In genomic region chr13:49190876-49191672, GRCm38 (mm10) we compare ENCODE assay signal across 10 mouse cellular contexts. TPM values are rescaled to one million over a fixed set of nuclear protein-coding genes. Genes with fewer than 3 reads are reported as not detected.
DNase-seq lines count a peak whose midpoint lies in the region; ATAC-seq lines count a peak whose summit lies in the region.
"Had no signal": no experiment of that assay in that cellular context is flagged by ENCODE, and none has a peak within 500 bp of the region (broad histone marks: within the 10 kb centered on the region; RNA-seq: fewer than 3 reads in every experiment).

No protein-coding gene starts in this region.

- peaks cover 36% of the 10 kb centered on the region for H3K27me3 ChIP-seq in forebrain, embryonic 10.5 days (ENCODE audit: poor library complexity, severe bottlenecking)
- no peaks in the 10 kb centered on the region for H3K27me3 ChIP-seq in forebrain, embryonic 15.5 days
- peaks cover 10% of the 10 kb centered on the region; the same call in 1 of the 2 replicates for H3K27me3 ChIP-seq in neural tube, embryonic 13.5 days
- no peaks in the 10 kb centered on the region for H3K27me3 ChIP-seq in neural tube, embryonic 15.5 days (replicated peaks)

- peaks cover 61% of the 10 kb centered on the region for H3K4me1 ChIP-seq in forebrain, embryonic 10.5 days
- peaks cover 21% of the 10 kb centered on the region for H3K4me1 ChIP-seq in forebrain, embryonic 15.5 days
- peaks cover 49% of the 10 kb centered on the region for H3K4me1 ChIP-seq in neural tube, embryonic 13.5 days (replicated peaks)
- peaks cover 38% of the 10 kb centered on the region for H3K4me1 ChIP-seq in neural tube, embryonic 15.5 days

- DNase-seq in forebrain, embryonic 10.5 days (ENCODE audit: extremely low spot score, low spot score) = no peak
- DNase-seq in kidney, postnatal 4 days = peak; percentile 48 to 69
- no peak for DNase-seq in cerebellum, adult 9-10 months
- DNase-seq in ovary, adult 18-20 months (ENCODE audit: low spot score) = no peak
- DNase-seq in urinary bladder, postnatal 4 days (ENCODE audit: low spot score in 2 of 2) = no peak
- DNase-seq: gastrocnemius, postnatal 14 days; lung, postnatal 36 days had no signal

- H3K36me3 ChIP-seq in forebrain, embryonic 10.5 days (replicated peaks) = peaks cover 4% of the 10 kb centered on the region; the same call in 1 of the 2 replicates
- no peaks in the 10 kb centered on the region for H3K36me3 ChIP-seq in forebrain, embryonic 15.5 days
- H3K36me3 ChIP-seq in neural tube, embryonic 13.5 days = no peaks in the 10 kb centered on the region
- no peaks in the 10 kb centered on the region for H3K36me3 ChIP-seq in neural tube, embryonic 15.5 days

- peak overlapping the region; percentile 12 for H3K27ac ChIP-seq in forebrain, embryonic 10.5 days
- H3K27ac ChIP-seq in forebrain, embryonic 15.5 days (replicated peaks) = no peak overlapping the region
- no peak overlapping the region for H3K27ac ChIP-seq in neural tube, embryonic 13.5 days (replicated peaks)
- no peak overlapping the region for H3K27ac ChIP-seq in neural tube, embryonic 15.5 days (replicated peaks)

- no peak for ATAC-seq in forebrain, embryonic 15.5 days (replicated peaks)
- no peak for ATAC-seq in neural tube, embryonic 13.5 days (ENCODE audit: low read depth)
- no peak for ATAC-seq in neural tube, embryonic 15.5 days (ENCODE audit: low FRiP score)

- H3K9me3 ChIP-seq in forebrain, embryonic 10.5 days = no peaks in the 10 kb centered on the region
- no peaks in the 10 kb centered on the region for H3K9me3 ChIP-seq in forebrain, embryonic 15.5 days
- H3K9me3 ChIP-seq in neural tube, embryonic 13.5 days = no peaks in the 10 kb centered on the region
- H3K9me3 ChIP-seq in neural tube, embryonic 15.5 days (replicated peaks) = no peaks in the 10 kb centered on the region

- H3K4me3 ChIP-seq in forebrain, embryonic 10.5 days = no peak overlapping the region
- no peak overlapping the region for H3K4me3 ChIP-seq in forebrain, embryonic 15.5 days
- no peak overlapping the region for H3K4me3 ChIP-seq in neural tube, embryonic 13.5 days
- H3K4me3 ChIP-seq in neural tube, embryonic 15.5 days (replicated peaks) = no peak overlapping the region

- H3K9ac ChIP-seq in forebrain, embryonic 15.5 days (replicated peaks) = no peak overlapping the region
- peak overlapping the region; percentile 41 for H3K9ac ChIP-seq in neural tube, embryonic 13.5 days
- H3K9ac ChIP-seq in neural tube, embryonic 15.5 days (replicated peaks) = no peak overlapping the region

- 88% methylated on average over 7 of the region's 7 CpGs for WGBS in forebrain, embryonic 10.5 days
- WGBS in forebrain, embryonic 15.5 days = 79% methylated on average over 7 of the region's 7 CpGs
- 72% methylated on average over 7 of the region's 7 CpGs for WGBS in neural tube, embryonic 13.5 days
- WGBS in neural tube, embryonic 15.5 days = 71% methylated on average over 7 of the region's 7 CpGs

- H3K4me2 ChIP-seq in forebrain, embryonic 15.5 days (replicated peaks) = no peak overlapping the region
- no peak overlapping the region for H3K4me2 ChIP-seq in neural tube, embryonic 13.5 days
- no peak overlapping the region for H3K4me2 ChIP-seq in neural tube, embryonic 15.5 days

RNA-seq across cellular contexts. Expression of gene Ninj1, which starts 3.8 kb away (rescaled TPM):
- 22.7 and 24.1 TPM in 2 replicates for polyA plus RNA-seq in forebrain, embryonic 10.5 days (2016; fragmentation: Nextera tagmentation; extraction: Ambion mirVana)
- polyA plus RNA-seq in forebrain, embryonic 15.5 days (2015; fragmentation: Nextera tagmentation; extraction: Ambion mirVana) = 21.1 and 22.0 TPM in 2 replicates
- polyA plus RNA-seq in neural tube, embryonic 13.5 days (2015; fragmentation: Nextera tagmentation; extraction: Ambion mirVana) = 21.8 and 24.6 TPM in 2 replicates
- 37.4 and 38.9 TPM in 2 replicates for polyA plus RNA-seq in neural tube, embryonic 15.5 days (2015; fragmentation: Nextera tagmentation; extraction: Ambion mirVana)

RNA-seq across cellular contexts. Expression of gene Card19, which starts 24.8 kb away (rescaled TPM):
- polyA plus RNA-seq in forebrain, embryonic 10.5 days (2016; fragmentation: Nextera tagmentation; extraction: Ambion mirVana) = 21.0 and 22.1 TPM in 2 replicates
- polyA plus RNA-seq in forebrain, embryonic 15.5 days (2015; fragmentation: Nextera tagmentation; extraction: Ambion mirVana) = 21.1 and 23.1 TPM in 2 replicates
- 35.3 and 47.8 TPM in 2 replicates for polyA plus RNA-seq in neural tube, embryonic 13.5 days (2015; fragmentation: Nextera tagmentation; extraction: Ambion mirVana)
- 44.6 and 45.5 TPM in 2 replicates for polyA plus RNA-seq in neural tube, embryonic 15.5 days (2015; fragmentation: Nextera tagmentation; extraction: Ambion mirVana)

RNA-seq across cellular contexts. Expression of gene Wnk2, which starts 43.3 kb away (rescaled TPM):
- polyA plus RNA-seq in forebrain, embryonic 10.5 days (2016; fragmentation: Nextera tagmentation; extraction: Ambion mirVana) = 4.2 and 4.5 TPM in 2 replicates
- polyA plus RNA-seq in forebrain, embryonic 15.5 days (2015; fragmentation: Nextera tagmentation; extraction: Ambion mirVana) = 21.6 and 21.9 TPM in 2 replicates
- 17.2 and 17.9 TPM in 2 replicates for polyA plus RNA-seq in neural tube, embryonic 13.5 days (2015; fragmentation: Nextera tagmentation; extraction: Ambion mirVana)
- polyA plus RNA-seq in neural tube, embryonic 15.5 days (2015; fragmentation: Nextera tagmentation; extraction: Ambion mirVana) = 16.0 and 19.0 TPM in 2 replicates

RNA-seq across cellular contexts. Expression of gene Susd3, which starts 57.4 kb away (rescaled TPM):
- polyA plus RNA-seq in forebrain, embryonic 10.5 days (2016; fragmentation: Nextera tagmentation; extraction: Ambion mirVana) = 0.82 and 0.95 TPM in 2 replicates
- 0.68 and 0.98 TPM in 2 replicates for polyA plus RNA-seq in forebrain, embryonic 15.5 days (2015; fragmentation: Nextera tagmentation; extraction: Ambion mirVana)
- 0.55 and 1.1 TPM in 2 replicates for polyA plus RNA-seq in neural tube, embryonic 13.5 days (2015; fragmentation: Nextera tagmentation; extraction: Ambion mirVana)
- polyA plus RNA-seq in neural tube, embryonic 15.5 days (2015; fragmentation: Nextera tagmentation; extraction: Ambion mirVana) = 0.95 and 2.1 TPM in 2 replicates

Comparison
In these comparisons a context has a peak if more than half of its experiments do, and no peak if none do; other contexts are left out.
1. DNase-seq: peak in kidney, postnatal 4 days (2 of 2); none in forebrain, embryonic 10.5 days (single experiment), cerebellum, adult 9-10 months (single experiment), ovary, adult 18-20 months (single experiment) and urinary bladder, postnatal 4 days (0 of 2).